Mouse (Mus musculus): ENCODE measurements around the gene Haus3. TPM values are rescaled to one million over a fixed set of nuclear protein-coding genes. Genes with fewer than 3 reads are reported as not detected.

Gene Haus3
- polyA plus RNA-seq, 1 experiment from 2014 or later, result 21.0 TPM

- H3K27ac ChIP-seq, result no peak overlapping the region
- no peaks in the 10 kb centered on the region for H3K36me3 ChIP-seq (ENCODE audit: inconsistent target)
- WGBS (ENCODE audit: missing documents), result 92% methylated on average over 3 of the region's 3 CpGs
Measured at GRCm38 (mm10) chr5:34119121-34119856, 50.0 kb downstream of the Haus3 start.

GRCm38 (mm10) chr5:34105681-34106080, 63.6 kb downstream of the Haus3 start:
- Histone ChIP-seq H3K36me3 (ENCODE audit: inconsistent target) (no peaks in the 10 kb centered on the region), H3K79me2 (ENCODE audit: inconsistent target) (no peaks in the 10 kb centered on the region), H3K4me3 (ENCODE audit: inconsistent target) (no peak overlapping the region), H3K27ac (no peak overlapping the region)
- 0% methylated on average over 1 of the region's 1 CpGs for WGBS (ENCODE audit: missing documents)

More at GRCm38 (mm10) chr5:34119121-34119856, 50.0 kb downstream of the Haus3 start:
- Histone ChIP-seq H3K79me2 (ENCODE audit: inconsistent target) (no peaks in the 10 kb centered on the region), H3K4me3 (ENCODE audit: inconsistent target) (no peak overlapping the region)

Other genes starting within 250 kb of the Haus3 start
- 17.8 to 22.3 TPM (median 20.5 TPM) in 3 replicates for gene Nelfa, start 233.1 kb downstream of the Haus3 start, polyA plus RNA-seq (2018)
- gene Gm1673, start 186.1 kb downstream of the Haus3 start, polyA plus RNA-seq (2018), result 8.0 to 61.4 TPM (median 19.0 TPM) in 3 replicates
- gene Nat8l, start 173.5 kb downstream of the Haus3 start, polyA plus RNA-seq (2018), result 1.8 to 9.4 TPM (median 5.4 TPM) in 3 replicates
- gene Poln, start 79 bp downstream of the Haus3 start, polyA plus RNA-seq (2018), result 0.07 to 0.28 TPM in 2 of 3 replicates, not detected in the other
- gene Mxd4, start 18.2 kb upstream of the Haus3 start, polyA plus RNA-seq (2018), result 14.0 to 47.5 TPM (median 34.3 TPM) in 3 replicates
- 3.7 to 7.8 TPM (median 6.6 TPM) in 3 replicates for gene Zfyve28, start 118.9 kb upstream of the Haus3 start, polyA plus RNA-seq (2018)
- not detected in 3 replicates for gene Cfap99, start 119.1 kb upstream of the Haus3 start, polyA plus RNA-seq (2018)
- gene Rnf4, start 166.8 kb upstream of the Haus3 start, polyA plus RNA-seq (2018), result 52.5 to 83.1 TPM (median 60.3 TPM) in 3 replicates
- gene Fam193a, start 200.4 kb upstream of the Haus3 start, polyA plus RNA-seq (2018), result 18.5 to 47.9 TPM (median 18.6 TPM) in 3 replicates